Mouse (Mus musculus) gastrocnemius, adult 18-20 months (tissue): ENCODE measurements around the gene Taar1. TPM values are rescaled to one million over a fixed set of nuclear protein-coding genes. Genes with fewer than 3 reads are reported as not detected.

ENCODE experiments used
- total RNA-seq, 2 experiments: library from RNA; stranded (reverse); gene quantifications; 2 replicates each; pipeline ENCODE4 v1.2.3; 2021

The Taar1 gene
- total RNA-seq, 2 experiments from 2014 or later: not detected

Other genes starting within 250 kb of the Taar1 start
- gene Rps12, start 133.1 kb upstream of the Taar1 start, total RNA-seq: 100 to 1,000 TPM; 183 to 193 TPM
- 1 to 10 TPM; 4.2 to 7.3 TPM for gene Slc18b1, start 123.4 kb upstream of the Taar1 start, total RNA-seq
- gene Vnn3, start 68.9 kb upstream of the Taar1 start, total RNA-seq: under 1 TPM in 1 of 2 experiments, not detected in 1; 0.25 TPM
- under 1 TPM; 0.09 to 0.11 TPM for gene Vnn1, start 25.7 kb upstream of the Taar1 start, total RNA-seq
- not detected for gene Taar2, start 18.2 kb downstream of the Taar1 start, total RNA-seq
- not detected for gene Taar3, start 29.2 kb downstream of the Taar1 start, total RNA-seq
- gene Taar4, start 40.1 kb downstream of the Taar1 start, total RNA-seq: not detected
- not detected for gene Taar5, start 50.4 kb downstream of the Taar1 start, total RNA-seq
- gene Taar6, start 65.3 kb downstream of the Taar1 start, total RNA-seq: not detected
- not detected for gene Taar7a, start 73.1 kb downstream of the Taar1 start, total RNA-seq
- not detected for gene Taar7b, start 79.6 kb downstream of the Taar1 start, total RNA-seq
- not detected for gene Taar7d, start 106.9 kb downstream of the Taar1 start, total RNA-seq
- gene Taar7e, start 117.3 kb downstream of the Taar1 start, total RNA-seq: not detected
- not detected for gene Taar7f, start 129.2 kb downstream of the Taar1 start, total RNA-seq
- gene Taar8a, start 156.1 kb downstream of the Taar1 start, total RNA-seq: not detected
- not detected for gene Taar8b, start 171.9 kb downstream of the Taar1 start, total RNA-seq
- gene Taar8c, start 181.6 kb downstream of the Taar1 start, total RNA-seq: not detected
- gene Taar9, start 189.2 kb downstream of the Taar1 start, total RNA-seq: not detected
- gene Stx7, start 228.9 kb downstream of the Taar1 start, total RNA-seq: 10 to 100 TPM; 21.6 to 25.9 TPM